Comparison of ENCODE assay signal across 1 mouse cellular context in genomic region chr2:133020173-133020837, GRCm38 (mm10).
TF ChIP-seq lines count a peak whose summit lies in the region.

No protein-coding gene starts in this region.

TF ChIP-seq in CH12.LX, 34 proteins besides CTCF, POLR2A, EP300 and RAD21 (continued from another document):
- TF ChIP-seq JUN (IDR thresholded peaks at IDR 0.05; ENCODE audit: insufficient read depth, low read depth, low read length) (no peak), MXI1 (IDR thresholded peaks at IDR 0.05; ENCODE audit: low read depth, low read length) (no peak), CHD2 (IDR thresholded peaks at IDR 0.05; ENCODE audit: low read length) (no peak)
